Mouse (Mus musculus): Measurements from ENCODE around the gene Pih1d1. TPM values are rescaled to one million over a fixed set of nuclear protein-coding genes. Genes with fewer than 3 reads are reported as not detected.
A peak's percentile ranks its signal among the peaks of the same experiment; 100 is the strongest.

The Pih1d1 gene
- polyA plus RNA-seq, 1 experiment from 2014 or later: 86.2 TPM

GRCm38 (mm10) chr7:45135993-45136567 is 18.0 kb upstream of the Pih1d1 start, which contains the start of the genes Gm45713 and Flt3l:
TSS of gene Gm45713 (minus strand) at chr7:45136231.
TSS of gene Flt3l (minus strand) at chr7:45136432.
- WGBS: 1% methylated on average over 29 of the region's 29 CpGs
- Histone ChIP-seq H3K27ac (ENCODE audit: poor library complexity, severe bottlenecking) (peak within 1 kb of the TSS; percentile 54), H3K4me3 (peak within 1 kb of the TSS; percentile 57), H3K9ac (peak within 1 kb of the TSS; percentile 66), H3K4me2 (peak within 1 kb of the TSS; percentile 87), H3K9me3 (replicated peaks) (peaks cover 3% of the 10 kb centered on the region), H3K27me3 (replicated peaks) (0 out of 2 replicates have a peak, but pooled peaks cover 8% of the 10 kb centered on the region), H3K36me3 (no peaks in the 10 kb centered on the region), H3K4me1 (replicated peaks) (peaks cover 47% of the 10 kb centered on the region)
- peak; percentile 79 for ATAC-seq (ENCODE audit: insufficient number of reproducible peaks, low FRiP score)

- Histone ChIP-seq H3K36me3 (peaks cover 11% of the 10 kb centered on the region), H3K9ac (no peak overlapping the region; the same call in 1 of the 2 replicates), H3K4me1 (replicated peaks) (peaks cover 39% of the 10 kb centered on the region), H3K9me3 (replicated peaks) (peaks cover 3% of the 10 kb centered on the region), H3K27me3 (replicated peaks) (0 out of 2 replicates have a peak, but pooled peaks cover 8% of the 10 kb centered on the region), H3K27ac (ENCODE audit: poor library complexity, severe bottlenecking) (peak overlapping the region; percentile 54), H3K4me3 (no peak overlapping the region), H3K4me2 (0 out of 2 replicates have a peak overlapping the region, but pooled peaks have one; percentile 13)
- ATAC-seq (ENCODE audit: insufficient number of reproducible peaks, low FRiP score): peak; percentile 69
- 57% methylated on average over 12 of the region's 12 CpGs for WGBS
Observed at GRCm38 (mm10) chr7:45137171-45138006, 16.7 kb upstream of the Pih1d1 start.

GRCm38 (mm10) chr7:45138403-45138802 is 15.7 kb upstream of the Pih1d1 start:
- 89% methylated on average over 1 of the region's 1 CpGs for WGBS
- peaks cover under 1% of the 10 kb centered on the region for H3K9me3 ChIP-seq (replicated peaks)
- H3K4me1 ChIP-seq (replicated peaks): peaks cover 39% of the 10 kb centered on the region
- H3K27ac ChIP-seq (ENCODE audit: poor library complexity, severe bottlenecking): peak overlapping the region; percentile 36; the same call in 1 of the 2 replicates
- H3K4me2 ChIP-seq: no peak overlapping the region
- H3K27me3 ChIP-seq (replicated peaks): 0 out of 2 replicates have a peak, but pooled peaks cover 8% of the 10 kb centered on the region
- H3K4me3 ChIP-seq: no peak overlapping the region
- H3K36me3 ChIP-seq: peaks cover 20% of the 10 kb centered on the region
- ATAC-seq (ENCODE audit: insufficient number of reproducible peaks, low FRiP score): no peak
- H3K9ac ChIP-seq: no peak overlapping the region

GRCm38 (mm10) chr7:45139904-45140723 is 14.0 kb upstream of the Pih1d1 start:
- Histone ChIP-seq H3K4me1 (replicated peaks) (peaks cover 34% of the 10 kb centered on the region), H3K27ac (ENCODE audit: poor library complexity, severe bottlenecking) (no peak overlapping the region), H3K4me2 (no peak overlapping the region), H3K4me3 (no peak overlapping the region), H3K9ac (no peak overlapping the region), H3K9me3 (replicated peaks) (no peaks in the 10 kb centered on the region), H3K27me3 (replicated peaks) (0 out of 2 replicates have a peak, but pooled peaks cover 8% of the 10 kb centered on the region), H3K36me3 (peaks cover 37% of the 10 kb centered on the region)
- ATAC-seq (ENCODE audit: insufficient number of reproducible peaks, low FRiP score): no peak
- WGBS: 73% methylated on average over 8 of the region's 8 CpGs

GRCm38 (mm10) chr7:45141319-45141718 is 12.8 kb upstream of the Pih1d1 start:
- WGBS: 81% methylated on average over 3 of the region's 3 CpGs
- Histone ChIP-seq H3K36me3 (peaks cover 49% of the 10 kb centered on the region), H3K4me2 (no peak overlapping the region), H3K4me1 (replicated peaks) (peaks cover 26% of the 10 kb centered on the region), H3K9ac (no peak overlapping the region), H3K9me3 (replicated peaks) (no peaks in the 10 kb centered on the region), H3K27ac (ENCODE audit: poor library complexity, severe bottlenecking) (no peak overlapping the region), H3K4me3 (no peak overlapping the region), H3K27me3 (replicated peaks) (0 out of 2 replicates have a peak, but pooled peaks cover 5% of the 10 kb centered on the region)
- no peak for ATAC-seq (ENCODE audit: insufficient number of reproducible peaks, low FRiP score)

GRCm38 (mm10) chr7:45141914-45142313 is 12.2 kb upstream of the Pih1d1 start:
- no peak overlapping the region for H3K9ac ChIP-seq
- H3K27me3 ChIP-seq (replicated peaks): 0 out of 2 replicates have a peak, but pooled peaks cover 4% of the 10 kb centered on the region
- H3K36me3 ChIP-seq: peaks cover 55% of the 10 kb centered on the region
- H3K4me3 ChIP-seq: no peak overlapping the region
- ATAC-seq (ENCODE audit: insufficient number of reproducible peaks, low FRiP score): no peak
- H3K27ac ChIP-seq (ENCODE audit: poor library complexity, severe bottlenecking): no peak overlapping the region
- 78% methylated on average over 5 of the region's 5 CpGs for WGBS
- H3K4me1 ChIP-seq (replicated peaks): peaks cover 26% of the 10 kb centered on the region
- H3K4me2 ChIP-seq: no peak overlapping the region
- no peaks in the 10 kb centered on the region for H3K9me3 ChIP-seq (replicated peaks)

GRCm38 (mm10) chr7:45144368-45145174 is 9.5 kb upstream of the Pih1d1 start:
- Histone ChIP-seq H3K4me3 (no peak overlapping the region), H3K27ac (ENCODE audit: poor library complexity, severe bottlenecking) (no peak overlapping the region), H3K9me3 (replicated peaks) (no peaks in the 10 kb centered on the region), H3K27me3 (replicated peaks) (no peaks in the 10 kb centered on the region), H3K36me3 (peaks cover 65% of the 10 kb centered on the region), H3K4me1 (replicated peaks) (peaks cover 10% of the 10 kb centered on the region), H3K9ac (no peak overlapping the region), H3K4me2 (no peak overlapping the region)
- 85% methylated on average over 13 of the region's 13 CpGs for WGBS
- ATAC-seq (ENCODE audit: insufficient number of reproducible peaks, low FRiP score): no peak

GRCm38 (mm10) chr7:45145460-45145859 is 8.6 kb upstream of the Pih1d1 start:
- H3K27ac ChIP-seq (ENCODE audit: poor library complexity, severe bottlenecking): no peak overlapping the region
- 91% methylated on average over 8 of the region's 8 CpGs for WGBS
- no peak overlapping the region for H3K4me2 ChIP-seq
- peaks cover 65% of the 10 kb centered on the region for H3K36me3 ChIP-seq
- H3K4me3 ChIP-seq: no peak overlapping the region
- H3K27me3 ChIP-seq (replicated peaks): no peaks in the 10 kb centered on the region
- H3K4me1 ChIP-seq (replicated peaks): peaks cover 5% of the 10 kb centered on the region; the same call in 1 of the 2 replicates
- ATAC-seq (ENCODE audit: insufficient number of reproducible peaks, low FRiP score): no peak
- no peak overlapping the region for H3K9ac ChIP-seq
- no peaks in the 10 kb centered on the region for H3K9me3 ChIP-seq (replicated peaks)

- Histone ChIP-seq H3K27me3 (replicated peaks) (no peaks in the 10 kb centered on the region), H3K36me3 (peaks cover 55% of the 10 kb centered on the region), H3K4me3 (no peak overlapping the region), H3K4me1 (replicated peaks) (peaks cover 5% of the 10 kb centered on the region; the same call in 1 of the 2 replicates), H3K9ac (no peak overlapping the region), H3K9me3 (replicated peaks) (no peaks in the 10 kb centered on the region), H3K27ac (ENCODE audit: poor library complexity, severe bottlenecking) (no peak overlapping the region), H3K4me2 (no peak overlapping the region)
- no peak for ATAC-seq (ENCODE audit: insufficient number of reproducible peaks, low FRiP score)
- WGBS: 90% methylated on average over 11 of the region's 11 CpGs
Observed at GRCm38 (mm10) chr7:45147267-45147666, 6.8 kb upstream of the Pih1d1 start.

- no peak for ATAC-seq (ENCODE audit: insufficient number of reproducible peaks, low FRiP score)
- Histone ChIP-seq H3K9me3 (replicated peaks) (no peaks in the 10 kb centered on the region), H3K4me2 (no peak overlapping the region), H3K4me3 (no peak overlapping the region), H3K9ac (no peak overlapping the region), H3K27me3 (replicated peaks) (no peaks in the 10 kb centered on the region), H3K36me3 (peaks cover 49% of the 10 kb centered on the region), H3K4me1 (replicated peaks) (peaks cover 5% of the 10 kb centered on the region; the same call in 1 of the 2 replicates), H3K27ac (ENCODE audit: poor library complexity, severe bottlenecking) (no peak overlapping the region)
- 76% methylated on average over 11 of the region's 11 CpGs for WGBS
Observed at GRCm38 (mm10) chr7:45147899-45148298, 6.2 kb upstream of the Pih1d1 start.
